Mouse (Mus musculus) megakaryocyte, adult 5-6 weeks (primary cell): ENCODE results near the gene Neurl3. TPM values are rescaled to one million over a fixed set of nuclear protein-coding genes. Genes with fewer than 3 reads are reported as not detected.

Source experiments
- ATAC-seq: 2 replicates; pipeline ENCODE4 v1.8.0; 2016; ENCODE audit warnings: mild to moderate bottlenecking, inconsistent platforms; ENCODE audit not compliant: poor library complexity, severe bottlenecking
- total RNA-seq, 2 experiments: library from RNA; stranded (forward) in 1 of 2; stranded (reverse) in 1 of 2; fragments of 153-499, 151-499 nt in 1 of 2; fragments of 221-1000, 200-1000 nt in 1 of 2; gene quantifications; 2 replicates each; pipeline versions ENCODE4 v1.2.3 to v1.2.4; 2015 to 2017

The Neurl3 gene
- total RNA-seq (2015) (54.2 and 57.5 TPM in 2 replicates), total RNA-seq (2017) (66.0 and 68.3 TPM in 2 replicates)

- peak; percentile 6; the same call in 1 of the 2 replicates for ATAC-seq
Measured at GRCm38 (mm10) chr1:36274455-36274854, at the start of gene Neurl3. TSS of gene Neurl3 (minus strand) at chr1:36274679.

GRCm38 (mm10) chr1:36323746-36324448, 49.4 kb upstream of the Neurl3 start:
- peak; percentile 63 for ATAC-seq

- ATAC-seq = no peak
Measured at GRCm38 (mm10) chr1:36323076-36323475, 48.6 kb upstream of the Neurl3 start.

- ATAC-seq = no peak
Measured at GRCm38 (mm10) chr1:36321829-36322573, 47.5 kb upstream of the Neurl3 start.

- no peak for ATAC-seq
Measured at GRCm38 (mm10) chr1:36321164-36321563, 46.7 kb upstream of the Neurl3 start.

- no peak for ATAC-seq
Measured at GRCm38 (mm10) chr1:36315776-36316100, 41.3 kb upstream of the Neurl3 start.

- peak; percentile 45; the same call in 1 of the 2 replicates for ATAC-seq
Measured at GRCm38 (mm10) chr1:36314959-36315775, 40.7 kb upstream of the Neurl3 start.

GRCm38 (mm10) chr1:36309498-36309901, 35.0 kb upstream of the Neurl3 start:
- peak; percentile 28 for ATAC-seq

- ATAC-seq = no peak
Measured at GRCm38 (mm10) chr1:36308966-36309475, 34.5 kb upstream of the Neurl3 start.

- peak; percentile 16 for ATAC-seq
Measured at GRCm38 (mm10) chr1:36308451-36308901, 34.0 kb upstream of the Neurl3 start.

- ATAC-seq = peak; percentile 73
Measured at GRCm38 (mm10) chr1:36307495-36308280, 33.2 kb upstream of the Neurl3 start, which contains the start of gene Arid5a. TSS of gene Arid5a (plus strand) at chr1:36307733.

- peak; percentile 13; the same call in 1 of the 2 replicates for ATAC-seq
Measured at GRCm38 (mm10) chr1:36307121-36307494, 32.6 kb upstream of the Neurl3 start.

GRCm38 (mm10) chr1:36306120-36306519, 31.6 kb upstream of the Neurl3 start:
- no peak for ATAC-seq

- no peak for ATAC-seq
Measured at GRCm38 (mm10) chr1:36304764-36305163, 30.3 kb upstream of the Neurl3 start.

GRCm38 (mm10) chr1:36303381-36304320, 29.2 kb upstream of the Neurl3 start:
- ATAC-seq = no peak

- ATAC-seq = no peak
Measured at GRCm38 (mm10) chr1:36302957-36303356, 28.5 kb upstream of the Neurl3 start.

- no peak for ATAC-seq
Measured at GRCm38 (mm10) chr1:36302273-36302672, 27.8 kb upstream of the Neurl3 start.

GRCm38 (mm10) chr1:36300486-36300885, 26.0 kb upstream of the Neurl3 start:
- ATAC-seq = no peak

GRCm38 (mm10) chr1:36299676-36300075, 25.2 kb upstream of the Neurl3 start:
- no peak for ATAC-seq
